Mouse (Mus musculus) cerebral cortex, adult 2 months (tissue): ENCODE data around the gene Olfr1497.

Source experiments
- WGBS: fragments of 180-500 bp; shearing (Covaris S2); methylation state at CpG from one replicate; pipeline ENCODE4 v1.1.7; 2018; 5-methylcytosine and 5-hydroxymethylcytosine counted together

Olfr1497 gene

DNA sequence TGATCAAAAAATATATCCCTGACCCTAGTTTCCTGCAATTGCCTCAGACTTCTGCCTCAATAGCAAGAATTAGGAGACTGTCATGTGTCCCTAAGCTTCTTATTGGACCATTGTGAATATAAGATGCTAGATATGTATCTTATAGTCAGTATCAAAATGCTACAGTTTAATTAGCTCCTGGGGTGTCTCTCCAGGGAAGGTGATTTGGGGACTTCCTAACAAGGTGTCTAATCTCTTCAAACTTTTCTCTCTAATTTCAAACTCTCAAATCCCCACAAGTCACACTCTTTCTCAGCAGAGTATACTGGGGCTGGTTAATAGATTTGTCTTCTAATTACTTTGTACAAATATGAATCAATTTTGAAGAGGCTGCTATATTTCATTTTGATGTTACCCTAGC lies at the start of gene Olfr1497:
TSS of gene Olfr1497 (minus strand) at position 101 of the 400 bp plus-strand sequence.

DNA sequence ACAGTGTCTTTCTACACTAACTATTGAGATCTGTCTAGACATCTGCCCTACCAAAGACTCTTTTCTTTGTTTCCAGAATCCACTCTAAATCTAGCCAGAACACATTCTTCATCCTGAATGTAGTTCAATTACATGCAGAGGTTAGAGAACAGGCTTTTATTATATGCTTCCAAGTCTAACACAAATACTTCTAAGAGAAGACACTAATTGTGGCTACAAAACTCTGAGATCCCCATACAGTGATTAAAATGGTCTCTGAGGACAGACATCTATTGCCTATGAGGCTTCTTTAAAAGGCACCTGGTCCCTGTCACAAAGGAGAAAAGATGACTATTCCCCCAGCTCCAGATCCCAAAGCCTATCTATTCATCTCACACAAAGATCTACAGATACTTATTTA lies 32.4 kb upstream of the Olfr1497 start, which contains the start of gene Olfr1500:
TSS of gene Olfr1500 (minus strand) at position 101 of the 400 bp plus-strand sequence.

GRCm38 (mm10) chr19:13828447-13828846 lies 30.4 kb upstream of the Olfr1497 start:
- WGBS, result 65% methylated on average over 3 of the region's 3 CpGs

- WGBS, result 59% methylated on average over 5 of the region's 5 CpGs
Measured at GRCm38 (mm10) chr19:13820847-13821246, 22.8 kb upstream of the Olfr1497 start.

GRCm38 (mm10) chr19:13819347-13819746 lies 21.3 kb upstream of the Olfr1497 start, which contains the start of gene Olfr1499:
Olfr1499 (minus strand) TSS chr19:13819447.

DNA sequence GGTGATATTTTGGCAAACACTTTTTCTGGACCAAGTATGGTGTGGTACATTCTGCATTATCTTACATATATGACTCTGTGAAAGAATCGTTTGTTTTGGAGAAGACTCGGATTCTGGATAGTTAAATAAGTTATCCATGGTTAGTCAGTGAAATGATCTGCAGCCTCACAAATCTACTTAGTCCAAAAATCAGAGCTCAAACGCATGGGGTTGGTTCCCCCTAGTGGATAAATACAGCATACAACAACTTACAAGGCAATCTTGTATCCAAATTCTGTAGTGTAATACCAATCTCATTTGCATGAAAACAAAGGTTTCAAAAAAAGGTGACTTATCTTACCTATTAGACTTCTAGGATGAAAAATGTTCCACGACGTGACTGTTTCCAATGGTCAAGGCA lies 20.8 kb upstream of the Olfr1497 start:
- WGBS, result 30% methylated on average over 5 of the region's 5 CpGs

- WGBS, result 66% methylated on average over 2 of the region's 2 CpGs
Measured at GRCm38 (mm10) chr19:13812823-13813222, 14.8 kb upstream of the Olfr1497 start.

DNA sequence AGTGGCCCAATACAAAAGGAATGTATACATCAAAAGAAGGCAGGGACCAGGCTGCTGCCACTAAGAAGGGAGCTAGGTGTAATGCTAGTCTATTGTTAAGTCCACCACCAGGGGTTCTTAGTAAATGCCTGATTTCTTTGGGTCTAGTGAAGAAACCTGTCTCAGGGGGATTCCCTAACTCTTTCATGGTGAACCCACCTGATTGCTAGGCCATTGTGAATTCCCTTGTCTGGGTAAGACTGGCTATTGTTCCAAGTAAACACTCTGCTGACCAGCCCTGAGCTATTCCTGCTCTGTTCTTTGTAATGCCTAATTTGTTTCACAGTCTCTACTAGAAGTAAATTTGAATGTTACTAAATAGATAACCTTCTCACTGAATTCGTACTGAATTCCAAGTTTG lies 7.5 kb upstream of the Olfr1497 start:
- WGBS, result 59% methylated on average over 1 of the region's 1 CpGs

GRCm38 (mm10) chr19:13777578-13777977 lies 20.4 kb downstream of the Olfr1497 start, which contains the start of gene Olfr1496:
Olfr1496 (plus strand) TSS chr19:13777878.
- WGBS, result 88% methylated on average over 1 of the region's 1 CpGs

DNA sequence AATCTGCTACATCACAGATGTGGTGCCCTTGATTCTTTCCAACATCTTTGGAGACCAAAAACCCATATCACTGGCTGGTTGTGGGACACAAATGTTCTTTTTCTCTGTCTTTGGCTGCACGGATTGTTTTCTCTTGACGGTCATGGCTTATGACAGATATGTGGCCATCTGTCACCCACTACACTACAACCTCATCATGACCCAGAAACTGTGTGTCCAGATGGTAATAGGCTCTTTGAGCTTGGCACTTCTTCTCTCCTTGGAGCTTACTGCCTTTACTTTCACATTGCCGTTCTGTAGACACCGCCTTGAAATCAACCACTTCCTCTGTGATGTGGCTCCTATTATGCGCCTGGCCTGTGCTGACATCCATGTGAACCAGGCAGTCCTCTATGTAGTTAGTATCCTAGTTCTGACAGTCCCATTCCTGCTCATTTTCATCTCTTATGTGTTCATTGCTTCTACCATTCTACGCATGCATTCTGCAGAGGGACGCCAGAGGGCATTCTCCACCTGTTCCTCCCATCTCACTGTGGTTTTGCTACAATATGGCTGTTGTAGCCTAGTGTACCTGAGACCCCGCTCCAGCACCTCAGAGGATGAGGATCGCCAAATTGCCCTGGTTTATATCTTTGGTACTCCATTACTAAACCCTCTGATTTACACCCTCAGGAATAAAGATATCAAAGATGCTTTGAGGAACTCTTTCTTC lies 29.3 kb downstream of the Olfr1497 start:
- 90% methylated on average over 9 of the region's 9 CpGs for WGBS

DNA sequence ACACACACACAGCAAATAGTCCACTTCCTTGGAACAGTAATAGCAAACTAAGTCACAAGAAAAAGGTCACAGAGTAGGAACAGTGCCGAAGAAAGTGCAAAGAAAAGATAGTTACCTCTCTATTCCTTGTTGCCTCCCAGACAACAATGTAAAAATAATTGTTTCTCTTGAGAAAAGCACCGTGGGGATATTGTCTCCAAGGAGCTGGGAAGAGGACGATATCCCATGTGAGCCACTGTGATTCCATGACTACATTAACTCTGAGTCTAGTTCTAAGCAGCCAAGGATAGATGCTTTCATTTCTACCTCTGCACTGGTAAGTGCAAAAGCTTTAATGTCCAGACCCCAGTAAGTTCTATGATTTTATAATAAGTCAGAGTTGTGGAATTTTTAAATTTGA lies 33.7 kb downstream of the Olfr1497 start, which contains the start of gene Olfr1495:
TSS of gene Olfr1495 (plus strand) at position 301 of the 400 bp plus-strand sequence.
- 75% methylated on average over 3 of the region's 3 CpGs for WGBS

GRCm38 (mm10) chr19:13749366-13749765 lies 48.6 kb downstream of the Olfr1497 start:
- 87% methylated on average over 1 of the region's 1 CpGs for WGBS
